Mouse (Mus musculus): ENCODE measurements around the gene Cfap45. TPM values are rescaled to one million over a fixed set of nuclear protein-coding genes. Genes with fewer than 3 reads are reported as not detected.

Gene Cfap45
- polyA plus RNA-seq, 1 experiment from 2014 or later = 1.1 TPM

GRCm38 (mm10) chr1:172580116-172580515 lies 59.5 kb downstream of the Cfap45 start:
- Histone ChIP-seq H3K27me3 (peaks cover 17% of the 10 kb centered on the region), H3K4me2 (replicated peaks) (no peak overlapping the region), H3K4me1 (no peaks in the 10 kb centered on the region), H3K9me3 (no peaks in the 10 kb centered on the region), H3K27ac (no peak overlapping the region), H3K36me3 (no peaks in the 10 kb centered on the region), H3K4me3 (no peak overlapping the region), H3K9ac (no peak overlapping the region)
- 79% methylated on average over 6 of the region's 6 CpGs for WGBS
- no peak for ATAC-seq (ENCODE audit: insufficient number of reproducible peaks, insufficient read depth, low FRiP score, low TSS enrichment)

- no peak for ATAC-seq (ENCODE audit: insufficient number of reproducible peaks, insufficient read depth, low FRiP score, low TSS enrichment)
- WGBS = 86% methylated on average over 8 of the region's 8 CpGs
- no peaks in the 10 kb centered on the region for H3K36me3 ChIP-seq
Observed at GRCm38 (mm10) chr1:172582436-172582835, 61.8 kb downstream of the Cfap45 start.

GRCm38 (mm10) chr1:172584271-172584670 lies 63.7 kb downstream of the Cfap45 start:
- Histone ChIP-seq H3K9ac (no peak overlapping the region), H3K4me2 (replicated peaks) (no peak overlapping the region), H3K9me3 (no peaks in the 10 kb centered on the region), H3K4me3 (no peak overlapping the region), H3K27me3 (peaks cover 35% of the 10 kb centered on the region), H3K4me1 (no peaks in the 10 kb centered on the region; the same call in 1 of the 2 replicates), H3K36me3 (no peaks in the 10 kb centered on the region), H3K27ac (no peak overlapping the region)
- ATAC-seq (ENCODE audit: insufficient number of reproducible peaks, insufficient read depth, low FRiP score, low TSS enrichment) = no peak
- WGBS = 84% methylated on average over 6 of the region's 6 CpGs

More at GRCm38 (mm10) chr1:172582436-172582835, 61.8 kb downstream of the Cfap45 start:
- H3K9me3 ChIP-seq = no peaks in the 10 kb centered on the region
- H3K9ac ChIP-seq = no peak overlapping the region
- H3K27ac ChIP-seq = no peak overlapping the region
- H3K4me3 ChIP-seq = no peak overlapping the region
- H3K27me3 ChIP-seq = peaks cover 32% of the 10 kb centered on the region
- no peaks in the 10 kb centered on the region; the same call in 1 of the 2 replicates for H3K4me1 ChIP-seq
- no peak overlapping the region for H3K4me2 ChIP-seq (replicated peaks)

DNA sequence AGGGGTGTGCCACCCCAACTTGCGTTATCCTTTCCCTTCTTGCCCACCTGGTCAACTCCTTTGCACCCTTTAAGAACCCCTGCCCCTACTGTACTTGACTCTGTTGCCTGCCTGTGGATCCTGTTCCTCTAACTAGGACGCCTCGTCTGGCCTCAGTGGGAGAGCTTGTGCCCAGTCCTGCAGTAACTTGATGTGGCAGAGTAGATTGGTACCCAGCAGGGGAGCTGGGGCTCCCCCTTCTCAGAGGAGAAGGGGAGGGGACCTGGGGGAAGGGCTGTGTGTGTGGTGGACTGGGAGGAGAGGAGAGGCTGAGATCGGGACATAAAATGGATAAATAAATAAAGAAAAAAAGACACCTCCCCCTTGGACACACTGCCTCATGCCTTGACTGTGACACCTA lies 64.4 kb downstream of the Cfap45 start:
- Histone ChIP-seq H3K36me3 (no peaks in the 10 kb centered on the region), H3K9me3 (no peaks in the 10 kb centered on the region), H3K4me2 (replicated peaks) (no peak overlapping the region), H3K4me1 (no peaks in the 10 kb centered on the region; the same call in 1 of the 2 replicates), H3K4me3 (no peak overlapping the region), H3K27me3 (peaks cover 35% of the 10 kb centered on the region), H3K9ac (no peak overlapping the region), H3K27ac (no peak overlapping the region)
- no peak; the same call in 1 of the 2 replicates for ATAC-seq (ENCODE audit: insufficient number of reproducible peaks, insufficient read depth, low FRiP score, low TSS enrichment)
- 51% methylated on average over 4 of the region's 4 CpGs for WGBS

- H3K27me3 ChIP-seq = peaks cover 35% of the 10 kb centered on the region
- H3K36me3 ChIP-seq = no peaks in the 10 kb centered on the region
- no peaks in the 10 kb centered on the region for H3K9me3 ChIP-seq
- H3K4me1 ChIP-seq = no peaks in the 10 kb centered on the region; the same call in 1 of the 2 replicates
- no peak overlapping the region for H3K9ac ChIP-seq
- H3K27ac ChIP-seq = no peak overlapping the region
- WGBS = 24% methylated on average over 26 of the region's 26 CpGs
- H3K4me3 ChIP-seq = no peak overlapping the region
- no peak overlapping the region for H3K4me2 ChIP-seq (replicated peaks)
- ATAC-seq (ENCODE audit: insufficient number of reproducible peaks, insufficient read depth, low FRiP score, low TSS enrichment) = peak; percentile 69; the same call in 1 of the 2 replicates
Observed at GRCm38 (mm10) chr1:172585612-172586567, 65.3 kb downstream of the Cfap45 start.

- H3K4me3 ChIP-seq = no peak within 1 kb of the TSS
- no peak within 1 kb of the TSS for H3K9ac ChIP-seq
- H3K4me1 ChIP-seq = no peaks in the 10 kb centered on the region; the same call in 1 of the 2 replicates
- H3K9me3 ChIP-seq = no peaks in the 10 kb centered on the region
- no peak for ATAC-seq (ENCODE audit: insufficient number of reproducible peaks, insufficient read depth, low FRiP score, low TSS enrichment)
- WGBS = 88% methylated on average over 7 of the region's 7 CpGs
- no peaks in the 10 kb centered on the region for H3K36me3 ChIP-seq
- H3K4me2 ChIP-seq (replicated peaks) = no peak within 1 kb of the TSS
- H3K27ac ChIP-seq = no peak within 1 kb of the TSS
- H3K27me3 ChIP-seq = peaks cover 16% of the 10 kb centered on the region; the same call in 1 of the 2 replicates
Observed at GRCm38 (mm10) chr1:172590385-172590784, 69.8 kb downstream of the Cfap45 start, which contains the start of gene Slamf8. Slamf8 (minus strand) TSS chr1:172590568.

DNA sequence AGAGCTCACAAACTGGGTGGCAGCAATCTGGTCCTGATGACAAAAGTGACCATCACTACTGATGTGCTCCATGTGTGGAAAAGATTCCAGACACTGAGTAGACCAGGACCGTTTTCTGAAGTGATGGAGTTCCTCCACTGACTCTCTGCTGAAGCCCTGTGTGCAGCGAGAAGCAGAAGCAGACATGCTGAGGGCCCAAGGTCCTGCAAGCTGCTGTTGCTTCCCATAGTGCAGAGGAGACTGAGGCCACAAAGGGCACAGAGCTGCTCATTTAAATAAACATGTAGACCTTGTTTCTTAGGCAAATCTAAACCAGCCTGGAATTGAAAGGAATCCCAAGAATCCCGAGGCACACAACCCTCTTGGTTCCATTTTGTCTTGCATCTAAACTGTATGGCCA lies 72.7 kb downstream of the Cfap45 start:
- no peaks in the 10 kb centered on the region for H3K4me1 ChIP-seq
- no peaks in the 10 kb centered on the region for H3K27me3 ChIP-seq
- H3K9me3 ChIP-seq = no peaks in the 10 kb centered on the region
- 61% methylated on average over 3 of the region's 3 CpGs for WGBS
- H3K9ac ChIP-seq = no peak overlapping the region
- H3K4me2 ChIP-seq (replicated peaks) = no peak overlapping the region
- no peaks in the 10 kb centered on the region for H3K36me3 ChIP-seq
- no peak overlapping the region for H3K4me3 ChIP-seq
- ATAC-seq (ENCODE audit: insufficient number of reproducible peaks, insufficient read depth, low FRiP score, low TSS enrichment) = no peak
- no peak overlapping the region for H3K27ac ChIP-seq

GRCm38 (mm10) chr1:172593956-172594355 lies 73.4 kb downstream of the Cfap45 start:
- H3K9me3 ChIP-seq = no peaks in the 10 kb centered on the region
- no peaks in the 10 kb centered on the region for H3K27me3 ChIP-seq
- H3K9ac ChIP-seq = no peak overlapping the region
- H3K4me2 ChIP-seq (replicated peaks) = no peak overlapping the region
- H3K27ac ChIP-seq = no peak overlapping the region
- no peak overlapping the region for H3K4me3 ChIP-seq
- WGBS = 77% methylated on average over 2 of the region's 2 CpGs
- no peak for ATAC-seq (ENCODE audit: insufficient number of reproducible peaks, insufficient read depth, low FRiP score, low TSS enrichment)
- no peaks in the 10 kb centered on the region for H3K36me3 ChIP-seq
- H3K4me1 ChIP-seq = no peaks in the 10 kb centered on the region

GRCm38 (mm10) chr1:172594495-172594894 lies 73.9 kb downstream of the Cfap45 start:
- Histone ChIP-seq H3K27me3 (no peaks in the 10 kb centered on the region), H3K4me1 (no peaks in the 10 kb centered on the region), H3K9me3 (no peaks in the 10 kb centered on the region), H3K4me2 (replicated peaks) (no peak overlapping the region), H3K36me3 (no peaks in the 10 kb centered on the region), H3K27ac (no peak overlapping the region), H3K4me3 (no peak overlapping the region), H3K9ac (no peak overlapping the region)
- ATAC-seq (ENCODE audit: insufficient number of reproducible peaks, insufficient read depth, low FRiP score, low TSS enrichment) = no peak

Other genes starting within 250 kb of the Cfap45 start
- 4.5 and 4.7 TPM in 2 replicates for gene Atp1a2, start 222.7 kb upstream of the Cfap45 start, polyA plus RNA-seq (2016; fragmentation: Nextera tagmentation; extraction: Ambion mirVana)
- 0.15 and 0.22 TPM in 2 replicates for gene Kcnj9, start 191.5 kb upstream of the Cfap45 start, polyA plus RNA-seq (2016; fragmentation: Nextera tagmentation; extraction: Ambion mirVana)
- gene Kcnj10, start 179.6 kb upstream of the Cfap45 start, polyA plus RNA-seq (2016; fragmentation: Nextera tagmentation; extraction: Ambion mirVana) = 0.06 and 0.08 TPM in 2 replicates
- 9.9 and 10.3 TPM in 2 replicates for gene Pigm, start 144.3 kb upstream of the Cfap45 start, polyA plus RNA-seq (2016; fragmentation: Nextera tagmentation; extraction: Ambion mirVana)
- 0.41 and 0.51 TPM in 2 replicates for gene Slamf9, start 45.4 kb upstream of the Cfap45 start, polyA plus RNA-seq (2016; fragmentation: Nextera tagmentation; extraction: Ambion mirVana)
- gene Igsf9, start 39.0 kb upstream of the Cfap45 start, polyA plus RNA-seq (2016; fragmentation: Nextera tagmentation; extraction: Ambion mirVana) = 79.5 and 84.3 TPM in 2 replicates
- gene Tagln2, start 20.8 kb upstream of the Cfap45 start, polyA plus RNA-seq (2016; fragmentation: Nextera tagmentation; extraction: Ambion mirVana) = 80.2 and 80.4 TPM in 2 replicates
- gene Vsig8, start 35.1 kb downstream of the Cfap45 start, polyA plus RNA-seq (2016; fragmentation: Nextera tagmentation; extraction: Ambion mirVana) = 0.24 TPM in 1 of 2 replicates, not detected in the other
- not detected in 2 replicates for gene Slamf8, start 69.8 kb downstream of the Cfap45 start, polyA plus RNA-seq (2016; fragmentation: Nextera tagmentation; extraction: Ambion mirVana)
- gene Fcrl6, start 81.8 kb downstream of the Cfap45 start, polyA plus RNA-seq (2016; fragmentation: Nextera tagmentation; extraction: Ambion mirVana) = 0.35 and 0.76 TPM in 2 replicates
- gene Dusp23, start 112.2 kb downstream of the Cfap45 start, polyA plus RNA-seq (2016; fragmentation: Nextera tagmentation; extraction: Ambion mirVana) = 9.4 and 10.0 TPM in 2 replicates
- gene Crp, start 177.3 kb downstream of the Cfap45 start, polyA plus RNA-seq (2016; fragmentation: Nextera tagmentation; extraction: Ambion mirVana) = not detected in 2 replicates